Mouse (Mus musculus) lung, embryonic 14.5 days (tissue): ENCODE measurements around the gene 4921539E11Rik. TPM values are rescaled to one million over a fixed set of nuclear protein-coding genes. Genes with fewer than 3 reads are reported as not detected.

Experiments
- ATAC-seq: fragments of 200-750 bp; cut with Nextera tagmentation; 2 replicates; pipeline ENCODE4 v1.8.0; 2017; ENCODE audit warnings: mild to moderate bottlenecking, moderate TSS enrichment, moderate library complexity; ENCODE audit not compliant: insufficient read depth
- DNase-seq: peaks from one replicate; pipeline ENCODE4 v3.0.0-alpha.2; 2015
- H3K27ac ChIP-seq: fragments of 300-500 bp; sonication (generic); 2 replicates; pipeline ENCODE4 v1.5.1; 2014; ENCODE audit warnings: low read depth, mild to moderate bottlenecking, moderate library complexity
- H3K27me3 ChIP-seq: fragments of 300-500 bp; sonication (generic); 2 replicates; pipeline ENCODE4 v1.6.1; 2014; ENCODE audit warnings: low read length, control low read depth; ENCODE audit not compliant: insufficient read depth
- H3K36me3 ChIP-seq: fragments of 300-500 bp; sonication (generic); 2 replicates; pipeline ENCODE4 v1.6.1; 2014; ENCODE audit warnings: control low read depth; ENCODE audit not compliant: insufficient read depth
- H3K4me1 ChIP-seq: fragments of 300-500 bp; sonication (generic); 2 replicates; pipeline ENCODE4 v1.6.1; 2014; ENCODE audit warnings: antibody characterized with exemption, control low read depth; ENCODE audit not compliant: insufficient read depth
- H3K4me2 ChIP-seq: fragments of 300-500 bp; sonication (generic); 2 replicates; pipeline ENCODE4 v1.6.1; 2014; ENCODE audit warnings: mild to moderate bottlenecking
- H3K4me3 ChIP-seq: fragments of 300-500 bp; sonication (generic); 2 replicates; pipeline ENCODE4 v1.5.1; 2014; ENCODE audit warnings: low read depth, low read length
- H3K9ac ChIP-seq: fragments of 300-500 bp; sonication (generic); 2 replicates; pipeline ENCODE4 v1.6.1; 2014
- H3K9me3 ChIP-seq: fragments of 300-500 bp; sonication (generic); 2 replicates; pipeline ENCODE4 v1.6.1; 2016; ENCODE audit warnings: low read depth, low read length, control low read depth
- CTCF ChIP-seq: IDR thresholded peaks from 2 replicates; pipeline ENCODE4 v1.5.1; 2016; ENCODE audit warnings: antibody characterized with exemption, low read depth
- WGBS: fragments of 180-500 bp; shearing (Covaris S2); extraction: QIAGEN DNeasy Blood & Tissue Kit; methylation state at CpG from one replicate; pipeline ENCODE4 v1.1.7; 2014; 5-methylcytosine and 5-hydroxymethylcytosine counted together
- polyA plus RNA-seq: library from polyadenylated mRNA; unstranded; fragments of >200 nt; fragmentation: Nextera tagmentation; extraction: Ambion mirVana; gene quantifications from 2 replicates; pipeline ENCODE4 v1.2.1, GENCODE M21; 2014

The 4921539E11Rik gene
- polyA plus RNA-seq, 1 experiment from 2014 or later: not detected

DNA sequence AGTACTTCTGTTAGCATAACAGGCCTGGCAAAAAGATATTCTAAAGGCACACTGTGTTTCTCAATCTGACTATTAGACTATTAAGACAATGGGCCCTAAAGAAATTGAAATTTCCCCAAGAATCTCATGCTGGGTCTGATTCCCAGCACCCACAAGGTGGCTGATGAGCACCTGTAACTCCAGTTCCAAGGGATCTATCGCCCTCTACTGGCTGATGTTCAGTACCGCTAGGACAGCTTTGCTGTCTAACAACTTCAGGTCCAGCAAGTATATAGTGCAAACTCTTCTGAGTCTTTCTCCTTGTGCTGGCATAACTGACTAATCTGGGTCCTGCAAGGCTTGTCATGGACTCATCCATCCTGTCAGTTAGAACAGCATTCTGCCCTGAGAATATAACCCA is 98.2 kb downstream of the 4921539E11Rik start:
- Histone ChIP-seq H3K9me3 (no peaks in the 10 kb centered on the region), H3K36me3 (peaks cover 73% of the 10 kb centered on the region), H3K4me3 (no peak overlapping the region), H3K9ac (no peak overlapping the region), H3K27me3 (no peaks in the 10 kb centered on the region), H3K4me1 (no peaks in the 10 kb centered on the region), H3K4me2 (no peak overlapping the region), H3K27ac (no peak overlapping the region)
- peak; percentile 33; the same call in 1 of the 2 replicates for TF ChIP-seq CTCF
- DNase-seq (no peak), ATAC-seq (no peak)
- 84% methylated on average over 2 of the region's 2 CpGs for WGBS

- no peak for ATAC-seq
- Histone ChIP-seq H3K9ac (no peak overlapping the region), H3K36me3 (peaks cover 58% of the 10 kb centered on the region), H3K4me1 (no peaks in the 10 kb centered on the region), H3K4me3 (no peak overlapping the region), H3K27me3 (no peaks in the 10 kb centered on the region), H3K9me3 (no peaks in the 10 kb centered on the region), H3K27ac (no peak overlapping the region), H3K4me2 (no peak overlapping the region)
- no peak for DNase-seq
- WGBS: 77% methylated on average over 8 of the region's 8 CpGs
- TF ChIP-seq CTCF: no peak
Observed at GRCm38 (mm10) chr4:103188786-103189640, 101.7 kb downstream of the 4921539E11Rik start.

Other genes starting within 250 kb of the 4921539E11Rik start
- 36.8 and 37.9 TPM in 2 replicates for gene Mier1, start 176.5 kb downstream of the 4921539E11Rik start, polyA plus RNA-seq
- gene Wdr78, start 176.3 kb downstream of the 4921539E11Rik start, polyA plus RNA-seq: 3.6 and 4.0 TPM in 2 replicates
- 13.5 and 14.5 TPM in 2 replicates for gene Slc35d1, start 75.7 kb downstream of the 4921539E11Rik start, polyA plus RNA-seq
- 18.9 and 21.8 TPM in 2 replicates for gene Oma1, start 22.9 kb upstream of the 4921539E11Rik start, polyA plus RNA-seq